Mouse (Mus musculus): ENCODE results near the gene Slc6a8. TPM values are rescaled to one million over a fixed set of nuclear protein-coding genes. Genes with fewer than 3 reads are reported as not detected.
A peak's percentile ranks its signal among the peaks of the same experiment; 100 is the strongest.

Gene Slc6a8
- polyA plus RNA-seq (2014; fragmentation: Nextera tagmentation; extraction: Ambion mirVana), result 11.8 and 11.9 TPM in 2 replicates

GRCm38 (mm10) chrX:73672879-73673618, at the start of gene Slc6a8:
Gene Slc6a8, plus strand, starts transcription at chrX:73673150.
- WGBS, result 12% methylated on average over 26 of the region's 72 CpGs
- H3K36me3 ChIP-seq (ENCODE audit: control insufficient read depth, insufficient read depth, low read length), result peaks cover 20% of the 10 kb centered on the region
- peak within 1 kb of the TSS; percentile 70 for H3K4me2 ChIP-seq (ENCODE audit: low read length)
- H3K4me1 ChIP-seq (ENCODE audit: control insufficient read depth in 2 of 2, insufficient read depth in 2 of 2, low read length in 2 of 2), result peaks cover 4 to 5% of the 10 kb centered on the region in 2 experiments; a peak in 2 of 4 replicates
- no peaks in the 10 kb centered on the region for H3K27me3 ChIP-seq (ENCODE audit: control insufficient read depth, insufficient read depth, low read length)
- H3K4me3 ChIP-seq (ENCODE audit: control insufficient read depth in 1 of 2, insufficient read depth in 1 of 2, low read depth in 1 of 2, low read length in 2 of 2), result peak within 1 kb of the TSS; percentile 62 to 63
- peak within 1 kb of the TSS; percentile 74 to 84 for H3K27ac ChIP-seq (replicated peaks in 1 of 2; ENCODE audit: control insufficient read depth in 1 of 2, insufficient read depth in 1 of 2, low read depth in 2 of 2, low read length in 2 of 2)
- peak; percentile 70 for ATAC-seq (ENCODE audit: insufficient number of reproducible peaks, insufficient read depth, low FRiP score, low read depth)
- peak within 1 kb of the TSS; percentile 86 for H3K9ac ChIP-seq (ENCODE audit: low read length)
- no peaks in the 10 kb centered on the region for H3K9me3 ChIP-seq (ENCODE audit: control insufficient read depth, low read length)

GRCm38 (mm10) chrX:73626981-73627380, 46.0 kb upstream of the Slc6a8 start:
- H3K27ac ChIP-seq (replicated peaks in 1 of 2; ENCODE audit: control insufficient read depth in 1 of 2, insufficient read depth in 1 of 2, low read depth in 2 of 2, low read length in 2 of 2), result no peak overlapping the region
- H3K9ac ChIP-seq (ENCODE audit: low read length), result no peak overlapping the region
- ATAC-seq (ENCODE audit: insufficient number of reproducible peaks, insufficient read depth, low FRiP score, low read depth), result no peak
- no peaks in the 10 kb centered on the region for H3K36me3 ChIP-seq (ENCODE audit: control insufficient read depth, insufficient read depth, low read length)
- no peak overlapping the region for H3K4me3 ChIP-seq (ENCODE audit: control insufficient read depth in 1 of 2, insufficient read depth in 1 of 2, low read depth in 1 of 2, low read length in 2 of 2)
- H3K4me1 ChIP-seq (ENCODE audit: control insufficient read depth in 2 of 2, insufficient read depth in 2 of 2, low read length in 2 of 2), result no peaks in the 10 kb centered on the region
- H3K27me3 ChIP-seq (ENCODE audit: control insufficient read depth, insufficient read depth, low read length), result no peaks in the 10 kb centered on the region; the same call in 1 of the 2 replicates
- H3K4me2 ChIP-seq (ENCODE audit: low read length), result no peak overlapping the region
- H3K9me3 ChIP-seq (ENCODE audit: control insufficient read depth, low read length), result no peaks in the 10 kb centered on the region

- Histone ChIP-seq H3K36me3 (ENCODE audit: control insufficient read depth, insufficient read depth, low read length) (no peaks in the 10 kb centered on the region), H3K4me3 (ENCODE audit: control insufficient read depth in 1 of 2, insufficient read depth in 1 of 2, low read depth in 1 of 2, low read length in 2 of 2) (peak overlapping the region in 1 of 2 experiments; percentile 11; a peak in 1 of 4 replicates), H3K9me3 (ENCODE audit: control insufficient read depth, low read length) (no peaks in the 10 kb centered on the region), H3K4me1 (ENCODE audit: control insufficient read depth in 2 of 2, insufficient read depth in 2 of 2, low read length in 2 of 2) (peaks cover 3 to 5% of the 10 kb centered on the region in 2 experiments; a peak in 1 of 4 replicates), H3K9ac (ENCODE audit: low read length) (no peak overlapping the region), H3K4me2 (ENCODE audit: low read length) (peak overlapping the region; percentile 34), H3K27ac (replicated peaks in 1 of 2; ENCODE audit: control insufficient read depth in 1 of 2, insufficient read depth in 1 of 2, low read depth in 2 of 2, low read length in 2 of 2) (no peak overlapping the region), H3K27me3 (ENCODE audit: control insufficient read depth, insufficient read depth, low read length) (peaks cover 41% of the 10 kb centered on the region)
- no peak for ATAC-seq (ENCODE audit: insufficient number of reproducible peaks, insufficient read depth, low FRiP score, low read depth)
- 16% methylated on average over 18 of the region's 19 CpGs for WGBS
These were observed 37.5 kb upstream of the Slc6a8 start for GRCm38 (mm10) chrX:73635425-73635824.

GRCm38 (mm10) chrX:73637415-73637814, 35.5 kb upstream of the Slc6a8 start:
- H3K9ac ChIP-seq (ENCODE audit: low read length), result no peak overlapping the region; the same call in 1 of the 2 replicates
- WGBS, result 22% methylated on average over 18 of the region's 19 CpGs
- no peak for ATAC-seq (ENCODE audit: insufficient number of reproducible peaks, insufficient read depth, low FRiP score, low read depth)

GRCm38 (mm10) chrX:73639255-73639675, 33.7 kb upstream of the Slc6a8 start, which contains the start of gene Dusp9:
Gene Dusp9, plus strand, starts transcription at chrX:73639419.
- Histone ChIP-seq H3K4me3 (ENCODE audit: control insufficient read depth in 1 of 2, insufficient read depth in 1 of 2, low read depth in 1 of 2, low read length in 2 of 2) (peak within 1 kb of the TSS; percentile 33 to 41), H3K9ac (ENCODE audit: low read length) (peak within 1 kb of the TSS; percentile 45; the same call in 1 of the 2 replicates), H3K4me1 (ENCODE audit: control insufficient read depth in 2 of 2, insufficient read depth in 2 of 2, low read length in 2 of 2) (peaks cover 3 to 5% of the 10 kb centered on the region in 2 experiments; a peak in 1 of 4 replicates), H3K27ac (replicated peaks in 1 of 2; ENCODE audit: control insufficient read depth in 1 of 2, insufficient read depth in 1 of 2, low read depth in 2 of 2, low read length in 2 of 2) (no peak within 1 kb of the TSS), H3K36me3 (ENCODE audit: control insufficient read depth, insufficient read depth, low read length) (no peaks in the 10 kb centered on the region), H3K9me3 (ENCODE audit: control insufficient read depth, low read length) (no peaks in the 10 kb centered on the region), H3K27me3 (ENCODE audit: control insufficient read depth, insufficient read depth, low read length) (peaks cover 42% of the 10 kb centered on the region), H3K4me2 (ENCODE audit: low read length) (peak within 1 kb of the TSS; percentile 76)
- 18% methylated on average over 28 of the region's 28 CpGs for WGBS
- peak; percentile 51; the same call in 1 of the 2 replicates for ATAC-seq (ENCODE audit: insufficient number of reproducible peaks, insufficient read depth, low FRiP score, low read depth)

More at GRCm38 (mm10) chrX:73637415-73637814, 35.5 kb upstream of the Slc6a8 start:
- H3K9me3 ChIP-seq (ENCODE audit: control insufficient read depth, low read length), result no peaks in the 10 kb centered on the region
- H3K36me3 ChIP-seq (ENCODE audit: control insufficient read depth, insufficient read depth, low read length), result no peaks in the 10 kb centered on the region
- peaks cover 3 to 5% of the 10 kb centered on the region in 2 experiments; a peak in 1 of 4 replicates for H3K4me1 ChIP-seq (ENCODE audit: control insufficient read depth in 2 of 2, insufficient read depth in 2 of 2, low read length in 2 of 2)
- peaks cover 49% of the 10 kb centered on the region for H3K27me3 ChIP-seq (ENCODE audit: control insufficient read depth, insufficient read depth, low read length)
- peak overlapping the region; percentile 62 for H3K4me2 ChIP-seq (ENCODE audit: low read length)
- peak overlapping the region; percentile 23 to 31 for H3K4me3 ChIP-seq (ENCODE audit: control insufficient read depth in 1 of 2, insufficient read depth in 1 of 2, low read depth in 1 of 2, low read length in 2 of 2)
- no peak overlapping the region for H3K27ac ChIP-seq (replicated peaks in 1 of 2; ENCODE audit: control insufficient read depth in 1 of 2, insufficient read depth in 1 of 2, low read depth in 2 of 2, low read length in 2 of 2)

- H3K36me3 ChIP-seq (ENCODE audit: control insufficient read depth, insufficient read depth, low read length), result no peaks in the 10 kb centered on the region
- peak overlapping the region; percentile 76 for H3K4me2 ChIP-seq (ENCODE audit: low read length)
- ATAC-seq (ENCODE audit: insufficient number of reproducible peaks, insufficient read depth, low FRiP score, low read depth), result no peak
- peak overlapping the region; percentile 33 to 41 for H3K4me3 ChIP-seq (ENCODE audit: control insufficient read depth in 1 of 2, insufficient read depth in 1 of 2, low read depth in 1 of 2, low read length in 2 of 2)
- H3K27ac ChIP-seq (replicated peaks in 1 of 2; ENCODE audit: control insufficient read depth in 1 of 2, insufficient read depth in 1 of 2, low read depth in 2 of 2, low read length in 2 of 2), result no peak overlapping the region
- peak overlapping the region; percentile 8; the same call in 1 of the 2 replicates for H3K9ac ChIP-seq (ENCODE audit: low read length)
- peaks cover 38% of the 10 kb centered on the region for H3K27me3 ChIP-seq (ENCODE audit: control insufficient read depth, insufficient read depth, low read length)
- peaks cover 3 to 5% of the 10 kb centered on the region in 2 experiments; a peak in 1 of 4 replicates for H3K4me1 ChIP-seq (ENCODE audit: control insufficient read depth in 2 of 2, insufficient read depth in 2 of 2, low read length in 2 of 2)
- H3K9me3 ChIP-seq (ENCODE audit: control insufficient read depth, low read length), result no peaks in the 10 kb centered on the region
- 24% methylated on average over 40 of the region's 41 CpGs for WGBS
These were observed 33.0 kb upstream of the Slc6a8 start for GRCm38 (mm10) chrX:73639901-73640469.

- no peaks in the 10 kb centered on the region for H3K36me3 ChIP-seq (ENCODE audit: control insufficient read depth, insufficient read depth, low read length)
- no peak overlapping the region for H3K4me3 ChIP-seq (ENCODE audit: control insufficient read depth in 1 of 2, insufficient read depth in 1 of 2, low read depth in 1 of 2, low read length in 2 of 2)
- peaks cover 8% of the 10 kb centered on the region for H3K27me3 ChIP-seq (ENCODE audit: control insufficient read depth, insufficient read depth, low read length)
- H3K4me1 ChIP-seq (ENCODE audit: control insufficient read depth in 2 of 2, insufficient read depth in 2 of 2, low read length in 2 of 2), result no peaks in the 10 kb centered on the region
- no peak overlapping the region for H3K4me2 ChIP-seq (ENCODE audit: low read length)
- H3K9ac ChIP-seq (ENCODE audit: low read length), result no peak overlapping the region
- WGBS, result 40% methylated on average over 4 of the region's 4 CpGs
- H3K27ac ChIP-seq (replicated peaks in 1 of 2; ENCODE audit: control insufficient read depth in 1 of 2, insufficient read depth in 1 of 2, low read depth in 2 of 2, low read length in 2 of 2), result no peak overlapping the region
- ATAC-seq (ENCODE audit: insufficient number of reproducible peaks, insufficient read depth, low FRiP score, low read depth), result no peak
- no peaks in the 10 kb centered on the region for H3K9me3 ChIP-seq (ENCODE audit: control insufficient read depth, low read length)
These were observed 27.8 kb upstream of the Slc6a8 start for GRCm38 (mm10) chrX:73645121-73645520.
